11 mouse cellular contexts compared by ENCODE assay signal in the genomic region with DNA sequence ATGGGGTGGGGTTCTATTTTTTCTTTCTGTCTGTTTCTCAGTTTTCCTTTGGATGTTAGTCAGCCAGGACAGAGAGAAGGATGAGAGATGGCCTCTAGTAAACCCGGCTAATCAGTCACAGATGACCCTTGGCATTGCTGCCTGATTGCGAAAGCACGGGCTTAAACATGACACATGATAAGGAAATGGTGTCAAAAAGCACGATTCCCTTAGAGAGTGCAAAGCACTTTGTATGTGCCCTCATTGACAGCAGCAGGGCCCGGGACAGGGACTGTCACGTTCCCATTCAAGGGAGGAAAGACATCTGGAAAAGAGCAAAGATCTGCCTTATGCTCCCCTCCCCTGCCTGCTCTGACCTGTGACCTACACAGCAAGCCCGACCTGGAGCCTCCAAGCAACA.
DNase-seq lines count a peak whose midpoint lies in the region; ATAC-seq and TF ChIP-seq lines count a peak whose summit lies in the region.
"Had no signal": no experiment of that assay in that cellular context is flagged by ENCODE, and none has a peak within 500 bp of the region (broad histone marks: within the 10 kb centered on the region; RNA-seq: fewer than 3 reads in every experiment).

No protein-coding gene starts in this region.

- H3K4me1 ChIP-seq in lung, adult 2 months (ENCODE audit: control insufficient read depth, insufficient read depth, low read length): no peaks in the 10 kb centered on the region
- H3K4me1 ChIP-seq in embryonic facial prominence, embryonic 14.5 days (ENCODE audit: control insufficient read depth, insufficient read depth, low read length): no peaks in the 10 kb centered on the region
- H3K4me1 ChIP-seq in small intestine, adult 2 months (ENCODE audit: control insufficient read depth, insufficient read depth, insufficient read length, low read length): peaks cover 13% of the 10 kb centered on the region; the same call in 1 of the 2 replicates
- H3K4me1 ChIP-seq in midbrain, embryonic 15.5 days: no peaks in the 10 kb centered on the region
- H3K4me1 ChIP-seq: megakaryocyte, embryonic 14.5 days had no signal

- H3K9ac ChIP-seq in embryonic facial prominence, embryonic 14.5 days (ENCODE audit: low read depth, low read length): no peak overlapping the region
- H3K9ac ChIP-seq in midbrain, embryonic 15.5 days: no peak overlapping the region

- peak; percentile 42 to 48 for DNase-seq in lung, adult 18-20 months
- DNase-seq in lung, adult 2 months: no peak
- peak; percentile 7 for DNase-seq in embryonic facial prominence, embryonic 14.5 days (ENCODE audit: low spot score)
- peak; percentile 85 for DNase-seq in kidney, postnatal 14 days
- no peak for DNase-seq in cerebellum, adult 18-20 months
- no peak for DNase-seq in layer of hippocampus, adult 9-10 months (ENCODE audit: low spot score)
- DNase-seq: cerebellum, adult 8-10 months; right cerebral cortex, postnatal 14 days had no signal

- H3K36me3 ChIP-seq in embryonic facial prominence, embryonic 14.5 days (ENCODE audit: control insufficient read depth, insufficient read depth, low read length): no peaks in the 10 kb centered on the region
- H3K36me3 ChIP-seq in small intestine, adult 2 months (ENCODE audit: control insufficient read depth, insufficient read depth, low read length): no peaks in the 10 kb centered on the region
- no peaks in the 10 kb centered on the region for H3K36me3 ChIP-seq in midbrain, embryonic 15.5 days (replicated peaks)

- no peak overlapping the region for H3K4me3 ChIP-seq in lung, adult 2 months (replicated peaks; ENCODE audit: extremely low read depth, low read depth, low read length)
- H3K4me3 ChIP-seq in embryonic facial prominence, embryonic 14.5 days (ENCODE audit: low read depth, low read length): no peak overlapping the region
- no peak overlapping the region for H3K4me3 ChIP-seq in small intestine, adult 2 months (ENCODE audit: low read depth, low read length)
- H3K4me3 ChIP-seq in midbrain, embryonic 15.5 days: no peak overlapping the region
- H3K4me3 ChIP-seq: megakaryocyte, embryonic 14.5 days had no signal

- no peak for ATAC-seq in embryonic facial prominence, embryonic 14.5 days (ENCODE audit: low read depth)
- ATAC-seq in midbrain, embryonic 15.5 days (replicated peaks): no peak

- no peak overlapping the region for H3K27ac ChIP-seq in embryonic facial prominence, embryonic 14.5 days (replicated peaks; ENCODE audit: low read depth, low read length)
- H3K27ac ChIP-seq in small intestine, adult 2 months (ENCODE audit: insufficient read depth, low read depth, low read length): peak overlapping the region; percentile 64
- H3K27ac ChIP-seq in midbrain, embryonic 15.5 days: no peak overlapping the region

- TF ChIP-seq POLR2A in lung, adult 2 months (IDR thresholded peaks at IDR 0.05; ENCODE audit: borderline replicate concordance, extremely low read depth, low read depth, low read length): no peak
- no peak for TF ChIP-seq POLR2A in small intestine, adult 2 months (IDR thresholded peaks at IDR 0.05; ENCODE audit: low read depth, low read length)

- no peak for TF ChIP-seq CTCF in lung, adult 2 months (IDR thresholded peaks at IDR 0.05; ENCODE audit: insufficient read depth, low read length)
- no peak for TF ChIP-seq CTCF in small intestine, adult 2 months (IDR thresholded peaks at IDR 0.05; ENCODE audit: extremely low read depth, insufficient read length, insufficient replicate concordance, low read depth, low read length)

- H3K4me2 ChIP-seq in embryonic facial prominence, embryonic 14.5 days (ENCODE audit: low read depth, low read length): no peak overlapping the region
- H3K4me2 ChIP-seq in midbrain, embryonic 15.5 days: no peak overlapping the region

- H3K27me3 ChIP-seq in embryonic facial prominence, embryonic 14.5 days (replicated peaks; ENCODE audit: control insufficient read depth, insufficient read depth, low read length): no peaks in the 10 kb centered on the region
- H3K27me3 ChIP-seq in small intestine, adult 2 months (ENCODE audit: control insufficient read depth, insufficient read depth, low read length): no peaks in the 10 kb centered on the region
- H3K27me3 ChIP-seq in midbrain, embryonic 15.5 days (replicated peaks): no peaks in the 10 kb centered on the region

- H3K9me3 ChIP-seq in embryonic facial prominence, embryonic 14.5 days (ENCODE audit: control insufficient read depth, low read length): 0 out of 2 replicates have a peak, but pooled peaks cover 3% of the 10 kb centered on the region
- H3K9me3 ChIP-seq in midbrain, embryonic 15.5 days: no peaks in the 10 kb centered on the region

- WGBS in lung, adult 2 months: 27% methylated on average over 7 of the region's 7 CpGs
- 21% methylated on average over 7 of the region's 7 CpGs for WGBS in embryonic facial prominence, embryonic 14.5 days
- 13% methylated on average over 7 of the region's 7 CpGs for WGBS in small intestine, adult 2 months
- 74% methylated on average over 7 of the region's 7 CpGs for WGBS in midbrain, embryonic 15.5 days

Comparison
In these comparisons a context has a peak if more than half of its experiments do, and no peak if none do; other contexts are left out.
1. DNase-seq: peak in lung, adult 18-20 months (2 of 2), embryonic facial prominence, embryonic 14.5 days (single experiment) and kidney, postnatal 14 days (single experiment); none in lung, adult 2 months (single experiment), cerebellum, adult 18-20 months (0 of 2) and layer of hippocampus, adult 9-10 months (single experiment).